Comparison of ENCODE assay signal across 8 mouse cellular contexts in genomic region chr12:34906704-34907505, GRCm38 (mm10). TPM values are rescaled to one million over a fixed set of nuclear protein-coding genes. Genes with fewer than 3 reads are reported as not detected.
DNase-seq lines count a peak whose midpoint lies in the region; ATAC-seq and TF ChIP-seq lines count a peak whose summit lies in the region.

No protein-coding gene starts in this region.

- no peaks in the 10 kb centered on the region for H3K4me1 ChIP-seq in brown adipose tissue, adult 24 weeks (ENCODE audit: control insufficient read depth, insufficient read depth, insufficient read length, low read length)
- H3K4me1 ChIP-seq in forebrain, embryonic 13.5 days = peaks cover 6% of the 10 kb centered on the region; the same call in 1 of the 2 replicates
- peaks cover 5% of the 10 kb centered on the region for H3K4me1 ChIP-seq in hindbrain, embryonic 16.5 days (ENCODE audit: control insufficient read depth, insufficient read depth, low read depth, low read length)
- peaks cover 12% of the 10 kb centered on the region for H3K4me1 ChIP-seq in limb, embryonic 15.5 days
- no peaks in the 10 kb centered on the region for H3K4me1 ChIP-seq in neural tube, embryonic 12.5 days

- no peaks in the 10 kb centered on the region for H3K36me3 ChIP-seq in forebrain, embryonic 13.5 days (ENCODE audit: poor library complexity, severe bottlenecking)
- no peaks in the 10 kb centered on the region for H3K36me3 ChIP-seq in hindbrain, embryonic 16.5 days (ENCODE audit: control insufficient read depth, insufficient read depth, low read length)
- H3K36me3 ChIP-seq in limb, embryonic 15.5 days = no peaks in the 10 kb centered on the region
- no peaks in the 10 kb centered on the region for H3K36me3 ChIP-seq in neural tube, embryonic 12.5 days

- H3K4me3 ChIP-seq in gastrocnemius, adult 2 months = peak overlapping the region; percentile 77
- peak overlapping the region; percentile 63 for H3K4me3 ChIP-seq in brown adipose tissue, adult 24 weeks (ENCODE audit: insufficient read depth, low read depth, low read length)
- peak overlapping the region; percentile 76 for H3K4me3 ChIP-seq in forebrain, embryonic 13.5 days
- H3K4me3 ChIP-seq in hindbrain, embryonic 16.5 days (ENCODE audit: low read length) = peak overlapping the region; percentile 49
- H3K4me3 ChIP-seq in limb, embryonic 15.5 days = peak overlapping the region; percentile 71
- H3K4me3 ChIP-seq in neural tube, embryonic 12.5 days = peak overlapping the region; percentile 66

- WGBS in forebrain, embryonic 13.5 days = under 1% methylated on average over 65 of the region's 107 CpGs
- WGBS in hindbrain, embryonic 16.5 days = under 1% methylated on average over 66 of the region's 107 CpGs
- WGBS in limb, embryonic 15.5 days = under 1% methylated on average over 56 of the region's 107 CpGs
- under 1% methylated on average over 87 of the region's 107 CpGs for WGBS in neural tube, embryonic 12.5 days

- no peak for TF ChIP-seq CTCF in gastrocnemius, adult 2 months (IDR thresholded peaks at IDR 0.05)

- DNase-seq in gastrocnemius, adult 2 months = peak; percentile 34
- no peak for DNase-seq in gastrocnemius, adult 18-20 months (ENCODE audit: low spot score)
- peak; percentile 38 to 57 for DNase-seq in thymus, postnatal 36 days

- peaks cover 26% of the 10 kb centered on the region; the same call in 1 of the 2 replicates for H3K27me3 ChIP-seq in forebrain, embryonic 13.5 days
- H3K27me3 ChIP-seq in hindbrain, embryonic 16.5 days (replicated peaks; ENCODE audit: control insufficient read depth, insufficient read depth, low read length) = no peaks in the 10 kb centered on the region
- H3K27me3 ChIP-seq in limb, embryonic 15.5 days = peaks cover 12% of the 10 kb centered on the region; the same call in 1 of the 2 replicates
- peaks cover 15% of the 10 kb centered on the region for H3K27me3 ChIP-seq in neural tube, embryonic 12.5 days (replicated peaks)

- H3K4me2 ChIP-seq in forebrain, embryonic 13.5 days = peak overlapping the region; percentile 87
- H3K4me2 ChIP-seq in hindbrain, embryonic 16.5 days (ENCODE audit: low read length) = peak overlapping the region; percentile 68
- peak overlapping the region; percentile 95 for H3K4me2 ChIP-seq in limb, embryonic 15.5 days
- H3K4me2 ChIP-seq in neural tube, embryonic 12.5 days (replicated peaks) = peak overlapping the region; percentile 92

- intact Hi-C loops in gastrocnemius, adult 2 months (cut with DNase I) = no loop called here

- peak overlapping the region; percentile 71 for H3K9ac ChIP-seq in forebrain, embryonic 13.5 days
- peak overlapping the region; percentile 82 for H3K9ac ChIP-seq in hindbrain, embryonic 16.5 days (ENCODE audit: low read depth, low read length)
- peak overlapping the region; percentile 55 for H3K9ac ChIP-seq in limb, embryonic 15.5 days
- peak overlapping the region; percentile 61 for H3K9ac ChIP-seq in neural tube, embryonic 12.5 days

- no peaks in the 10 kb centered on the region for H3K9me3 ChIP-seq in forebrain, embryonic 13.5 days (replicated peaks)
- H3K9me3 ChIP-seq in hindbrain, embryonic 16.5 days (ENCODE audit: control insufficient read depth, low read length) = no peaks in the 10 kb centered on the region
- no peaks in the 10 kb centered on the region for H3K9me3 ChIP-seq in limb, embryonic 15.5 days
- no peaks in the 10 kb centered on the region for H3K9me3 ChIP-seq in neural tube, embryonic 12.5 days

- peak; percentile 92 for ATAC-seq in forebrain, embryonic 13.5 days
- peak; percentile 94 for ATAC-seq in hindbrain, embryonic 16.5 days
- peak; percentile 85 for ATAC-seq in limb, embryonic 15.5 days (ENCODE audit: insufficient number of reproducible peaks, low FRiP score, low TSS enrichment, low read depth)
- ATAC-seq in neural tube, embryonic 12.5 days (ENCODE audit: low FRiP score, low read depth) = peak; percentile 92

- peak overlapping the region; percentile 35; the same call in 1 of the 2 replicates for H3K27ac ChIP-seq in gastrocnemius, adult 2 months
- H3K27ac ChIP-seq in brown adipose tissue, adult 24 weeks (replicated peaks; ENCODE audit: low read depth, low read length) = no peak overlapping the region
- no peak overlapping the region for H3K27ac ChIP-seq in forebrain, embryonic 13.5 days
- H3K27ac ChIP-seq in hindbrain, embryonic 16.5 days (ENCODE audit: low read depth, low read length) = peak overlapping the region; percentile 81
- no peak overlapping the region; the same call in 1 of the 2 replicates for H3K27ac ChIP-seq in limb, embryonic 15.5 days
- no peak overlapping the region for H3K27ac ChIP-seq in neural tube, embryonic 12.5 days

RNA-seq across cellular contexts. Expression of gene Hdac9, which starts 10.0 kb away (rescaled TPM):
- 10 to 100 TPM in 1 of 2 experiments, 1 to 10 TPM in 1; 3.4 to 13.2 TPM for total RNA-seq in gastrocnemius, adult 2 months (2021)
- total RNA-seq in gastrocnemius, adult 18-20 months (2021) = 10 to 100 TPM in 1 of 2 experiments, 1 to 10 TPM in 1; 9.7 to 10.4 TPM
- 0.50 and 0.63 TPM in 2 replicates for polyA plus RNA-seq in brown adipose tissue, adult 24 weeks (2012; ENCODE audit: insufficient read depth, insufficient read length, missing spikeins)
- polyA plus RNA-seq in forebrain, embryonic 13.5 days (2015; fragmentation: Nextera tagmentation; extraction: Ambion mirVana) = 10.5 and 11.1 TPM in 2 replicates
- polyA plus RNA-seq in hindbrain, embryonic 16.5 days (2015; fragmentation: Nextera tagmentation; extraction: Ambion mirVana) = 10.1 and 10.4 TPM in 2 replicates
- polyA plus RNA-seq in limb, embryonic 15.5 days (2015; fragmentation: Nextera tagmentation; extraction: Ambion mirVana) = 9.0 and 9.5 TPM in 2 replicates
- 7.5 and 8.8 TPM in 2 replicates for polyA plus RNA-seq in neural tube, embryonic 12.5 days (2016; fragmentation: Nextera tagmentation; extraction: Ambion mirVana)

Comparison
In these comparisons a context has a peak if more than half of its experiments do, and no peak if none do; other contexts are left out.
1. H3K27ac ChIP-seq: peak in gastrocnemius, adult 2 months (single experiment) and hindbrain, embryonic 16.5 days (single experiment); none in brown adipose tissue, adult 24 weeks (single experiment), forebrain, embryonic 13.5 days (single experiment), limb, embryonic 15.5 days (single experiment) and neural tube, embryonic 12.5 days (single experiment).
2. Peak in every context shown above with its lines, with median percentiles within 50 percentile points of each other: H3K4me3 ChIP-seq, ATAC-seq, H3K4me2 ChIP-seq and H3K9ac ChIP-seq.